Mouse (Mus musculus): ENCODE measurements around the gene Vps26c. TPM values are rescaled to one million over a fixed set of nuclear protein-coding genes. Genes with fewer than 3 reads are reported as not detected.

The Vps26c gene
- total and polyA plus RNA-seq, 3 experiments, result 40.0 to 75.5 (median 46.9) TPM

GRCm38 (mm10) chr16:94535716-94536115, 9.1 kb upstream of the Vps26c start:
- Histone ChIP-seq H3K36me3 (replicated peaks in 1 of 2; ENCODE audit: control insufficient read depth in 1 of 2, insufficient read depth in 1 of 2, low read length in 1 of 2) (no peaks in the 10 kb centered on the region), H3K4me3 (replicated peaks in 1 of 3; ENCODE audit: low read depth in 2 of 3, low read length in 2 of 3, poor library complexity in 1 of 3) (no peak overlapping the region), H3K9me3 (replicated peaks; ENCODE audit: low read length) (no peaks in the 10 kb centered on the region), H3K4me1 (ENCODE audit: control insufficient read depth in 1 of 2, insufficient read depth in 2 of 2) (peaks cover 9 to 36% of the 10 kb centered on the region in 2 experiments), H3K27me3 (replicated peaks) (no peaks in the 10 kb centered on the region), H3K4me2 (ENCODE audit: insufficient read depth, low read depth, poor library complexity, severe bottlenecking) (no peak overlapping the region), H3K79me2 (replicated peaks; ENCODE audit: control insufficient read depth, extremely low read depth, insufficient read depth, poor library complexity, severe bottlenecking) (no peaks in the 10 kb centered on the region), H3K27ac (ENCODE audit: insufficient read depth, low read depth) (no peak overlapping the region), H3K9ac (ENCODE audit: insufficient read depth, low read depth) (no peak overlapping the region)
- dilution Hi-C loops (cut with MboI; ENCODE audit: extremely low pct_ligation_motif_present, extremely low pct_unique_long_range_greater_than_20kb, low sequenced_read_pairs) (no loop called here), in situ Hi-C loops (cut with MboI; ENCODE audit: low pct_ligation_motif_present, low pct_unique_long_range_greater_than_20kb, low sequenced_read_pairs) (no loop called here)
- no peak for DNase-seq (ENCODE audit: extremely low read depth)
- no peak for TF ChIP-seq ZKSCAN1 (IDR thresholded peaks at IDR 0.05; ENCODE audit: borderline replicate concordance, low read depth, low read length)

DNA sequence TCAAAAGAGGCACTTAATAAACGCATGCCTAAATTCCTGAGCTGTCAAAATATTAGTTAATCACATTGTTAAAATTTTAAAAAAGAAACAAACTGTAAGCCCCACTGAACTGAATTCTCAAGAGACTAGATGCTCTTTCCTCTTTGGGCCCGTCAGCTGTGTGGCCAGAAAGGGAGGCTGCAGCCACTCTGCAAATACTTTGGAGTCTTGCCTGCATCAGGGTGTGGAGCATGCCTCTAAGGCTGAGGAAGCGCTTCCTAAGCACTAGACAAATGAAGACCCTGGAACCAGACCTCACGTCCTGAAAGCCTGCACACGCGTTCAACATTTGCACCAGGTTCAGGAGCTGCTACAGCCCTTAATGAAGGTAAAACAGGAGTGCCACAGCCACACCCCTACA, 7.0 kb upstream of the Vps26c start:
- Histone ChIP-seq H3K79me2 (replicated peaks; ENCODE audit: control insufficient read depth, extremely low read depth, insufficient read depth, poor library complexity, severe bottlenecking) (no peaks in the 10 kb centered on the region), H3K4me1 (ENCODE audit: control insufficient read depth in 1 of 2, insufficient read depth in 2 of 2) (peaks cover 9 to 36% of the 10 kb centered on the region in 2 experiments), H3K9me3 (replicated peaks; ENCODE audit: low read length) (no peaks in the 10 kb centered on the region), H3K4me2 (ENCODE audit: insufficient read depth, low read depth, poor library complexity, severe bottlenecking) (0 out of 2 replicates have a peak overlapping the region, but pooled peaks have one; percentile 2), H3K27ac (ENCODE audit: insufficient read depth, low read depth) (no peak overlapping the region), H3K4me3 (replicated peaks in 1 of 3; ENCODE audit: low read depth in 2 of 3, low read length in 2 of 3, poor library complexity in 1 of 3) (no peak overlapping the region), H3K27me3 (replicated peaks) (no peaks in the 10 kb centered on the region), H3K9ac (ENCODE audit: insufficient read depth, low read depth) (no peak overlapping the region), H3K36me3 (replicated peaks in 1 of 2; ENCODE audit: control insufficient read depth in 1 of 2, insufficient read depth in 1 of 2, low read length in 1 of 2) (peaks cover 0 to 4% of the 10 kb centered on the region in 2 experiments)
- peak; percentile 23 for DNase-seq (ENCODE audit: extremely low read depth)
- TF ChIP-seq ZKSCAN1 (IDR thresholded peaks at IDR 0.05; ENCODE audit: borderline replicate concordance, low read depth, low read length), result no peak
- dilution Hi-C loops (cut with MboI; ENCODE audit: extremely low pct_ligation_motif_present, extremely low pct_unique_long_range_greater_than_20kb, low sequenced_read_pairs) (no loop called here), in situ Hi-C loops (cut with MboI; ENCODE audit: low pct_ligation_motif_present, low pct_unique_long_range_greater_than_20kb, low sequenced_read_pairs) (no loop called here)

DNA sequence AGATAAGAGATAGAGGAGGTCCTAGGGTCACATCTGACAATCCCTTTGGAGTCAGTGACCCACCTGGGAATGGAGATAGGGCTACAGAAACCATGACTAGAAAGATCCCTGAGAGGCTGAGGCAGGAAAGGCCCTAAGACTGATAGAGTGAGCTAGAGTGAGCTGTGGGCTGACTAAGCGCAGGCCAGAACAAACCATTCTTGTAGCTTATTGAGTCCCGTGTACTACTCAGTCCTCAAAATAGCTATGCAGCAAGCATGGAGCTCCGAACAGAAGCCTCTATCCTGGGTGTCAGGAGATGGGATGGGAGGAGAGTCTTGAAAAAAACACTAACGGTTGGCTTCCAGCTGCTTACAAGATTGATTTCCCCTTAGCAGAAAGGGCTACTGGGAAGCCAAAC, 4.6 kb upstream of the Vps26c start:
- H3K4me2 ChIP-seq (ENCODE audit: insufficient read depth, low read depth, poor library complexity, severe bottlenecking), result no peak overlapping the region
- peaks cover 12 to 34% of the 10 kb centered on the region in 2 experiments for H3K4me1 ChIP-seq (ENCODE audit: control insufficient read depth in 1 of 2, insufficient read depth in 2 of 2)
- no peak overlapping the region for H3K27ac ChIP-seq (ENCODE audit: insufficient read depth, low read depth)
- in situ Hi-C loops (cut with MboI; ENCODE audit: low pct_ligation_motif_present, low pct_unique_long_range_greater_than_20kb, low sequenced_read_pairs) (no loop called here), dilution Hi-C loops (cut with MboI; ENCODE audit: extremely low pct_ligation_motif_present, extremely low pct_unique_long_range_greater_than_20kb, low sequenced_read_pairs) (no loop called here)
- H3K9me3 ChIP-seq (replicated peaks; ENCODE audit: low read length), result no peaks in the 10 kb centered on the region
- no peaks in the 10 kb centered on the region for H3K79me2 ChIP-seq (replicated peaks; ENCODE audit: control insufficient read depth, extremely low read depth, insufficient read depth, poor library complexity, severe bottlenecking)
- H3K9ac ChIP-seq (ENCODE audit: insufficient read depth, low read depth), result no peak overlapping the region
- DNase-seq (ENCODE audit: extremely low read depth), result no peak
- H3K4me3 ChIP-seq (replicated peaks in 1 of 3; ENCODE audit: low read depth in 2 of 3, low read length in 2 of 3, poor library complexity in 1 of 3), result no peak overlapping the region
- no peaks in the 10 kb centered on the region for H3K27me3 ChIP-seq (replicated peaks)
- TF ChIP-seq TBP (conservative IDR thresholded peaks at IDR 0.05; ENCODE audit: low read depth, low read length) (no peak), ZKSCAN1 (IDR thresholded peaks at IDR 0.05; ENCODE audit: borderline replicate concordance, low read depth, low read length) (peak; percentile 66)
- H3K36me3 ChIP-seq (replicated peaks in 1 of 2; ENCODE audit: control insufficient read depth in 1 of 2, insufficient read depth in 1 of 2, low read length in 1 of 2), result peaks cover 0 to 8% of the 10 kb centered on the region in 2 experiments

DNA sequence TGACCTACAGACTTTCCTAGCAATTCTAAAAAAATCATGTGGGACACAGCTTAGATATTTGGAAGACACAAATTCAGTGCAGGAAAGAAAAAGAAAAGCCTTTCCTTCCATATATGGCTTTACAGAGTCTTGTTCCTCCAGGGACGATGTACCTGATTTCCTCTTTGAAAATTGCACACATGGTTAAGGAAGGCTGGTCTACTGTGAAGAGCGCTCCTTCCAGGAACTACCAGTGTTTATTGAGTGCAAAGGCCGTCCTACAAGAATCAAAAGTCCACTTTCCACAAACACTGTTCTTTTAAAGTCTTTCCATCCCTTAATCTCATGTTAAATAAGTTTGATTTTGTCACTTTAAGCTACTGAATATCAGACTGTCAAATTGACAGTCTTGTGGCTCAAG, 916 bp upstream of the Vps26c start:
- peaks cover 9 to 35% of the 10 kb centered on the region in 2 experiments for H3K4me1 ChIP-seq (ENCODE audit: control insufficient read depth in 1 of 2, insufficient read depth in 2 of 2)
- H3K4me3 ChIP-seq (replicated peaks in 1 of 3; ENCODE audit: low read depth in 2 of 3, low read length in 2 of 3, poor library complexity in 1 of 3), result peak overlapping the region; percentile 68 to 95 (median 82)
- H3K9ac ChIP-seq (ENCODE audit: insufficient read depth, low read depth), result peak overlapping the region; percentile 70
- TF ChIP-seq USF1 (IDR thresholded peaks at IDR 0.05; ENCODE audit: low read depth, low read length), result no peak
- no peak for TF ChIP-seq SIN3A (IDR thresholded peaks at IDR 0.05; ENCODE audit: low read length)
- no peak for TF ChIP-seq GABPA (IDR thresholded peaks at IDR 0.05; ENCODE audit: insufficient replicate concordance, low read depth, low read length)
- TF ChIP-seq USF2 (conservative IDR thresholded peaks at IDR 0.05; ENCODE audit: low read depth, low read length), result no peak
- TF ChIP-seq JUN (IDR thresholded peaks at IDR 0.05; ENCODE audit: insufficient read depth, low read depth, low read length), result no peak
- 0 out of 2 replicates have a peak, but pooled peaks have one; percentile 7 for TF ChIP-seq ZMIZ1 (IDR thresholded peaks at IDR 0.05; ENCODE audit: low read depth, low read length)
- 0 out of 2 replicates have a peak, but pooled peaks have one; percentile 18 for TF ChIP-seq HCFC1 (IDR thresholded peaks at IDR 0.05; ENCODE audit: low read depth, low read length)
- 0 out of 2 replicates have a peak, but pooled peaks have one; percentile 48 for TF ChIP-seq MYC (IDR thresholded peaks at IDR 0.05; ENCODE audit: low read depth, low read length)
- no peak for TF ChIP-seq NRF1 (IDR thresholded peaks at IDR 0.05; ENCODE audit: low read depth, low read length)
- no peak for TF ChIP-seq ZNF384 (IDR thresholded peaks at IDR 0.05; ENCODE audit: low read depth, low read length)
- 0 out of 2 replicates have a peak, but pooled peaks have one; percentile 6 for TF ChIP-seq MXI1 (IDR thresholded peaks at IDR 0.05; ENCODE audit: low read depth, low read length)
- peak overlapping the region; percentile 86 for H3K4me2 ChIP-seq (ENCODE audit: insufficient read depth, low read depth, poor library complexity, severe bottlenecking)
- peaks cover 7% of the 10 kb centered on the region for H3K79me2 ChIP-seq (replicated peaks; ENCODE audit: control insufficient read depth, extremely low read depth, insufficient read depth, poor library complexity, severe bottlenecking)
- peak; percentile 27 for DNase-seq (ENCODE audit: extremely low read depth)
- dilution Hi-C loops (cut with MboI; ENCODE audit: extremely low pct_ligation_motif_present, extremely low pct_unique_long_range_greater_than_20kb, low sequenced_read_pairs) (no loop called here), in situ Hi-C loops (cut with MboI; ENCODE audit: low pct_ligation_motif_present, low pct_unique_long_range_greater_than_20kb, low sequenced_read_pairs) (no loop called here)
- no peaks in the 10 kb centered on the region for H3K27me3 ChIP-seq (replicated peaks)
- H3K9me3 ChIP-seq (replicated peaks; ENCODE audit: low read length), result no peaks in the 10 kb centered on the region
- H3K36me3 ChIP-seq (replicated peaks in 1 of 2; ENCODE audit: control insufficient read depth in 1 of 2, insufficient read depth in 1 of 2, low read length in 1 of 2), result peaks cover 0 to 16% of the 10 kb centered on the region in 2 experiments
- H3K27ac ChIP-seq (ENCODE audit: insufficient read depth, low read depth), result no peak overlapping the region
